Mouse (Mus musculus): Measurements from ENCODE around the gene Akna. TPM values are rescaled to one million over a fixed set of nuclear protein-coding genes. Genes with fewer than 3 reads are reported as not detected.

The Akna gene
- polyA plus RNA-seq, 1 experiment = 1.9 TPM

GRCm38 (mm10) chr4:63356981-63357570, 46.1 kb downstream of the Akna start:
- Histone ChIP-seq H3K4me1 (ENCODE audit: control insufficient read depth, insufficient read depth, low read length) (no peaks in the 10 kb centered on the region), H3K4me3 (replicated peaks; ENCODE audit: insufficient read depth, low read depth, low read length) (no peak overlapping the region), H3K27me3 (ENCODE audit: control insufficient read depth, insufficient read depth, low read length) (no peaks in the 10 kb centered on the region), H3K27ac (ENCODE audit: insufficient read depth, low read length) (no peak overlapping the region)
- TF ChIP-seq POLR2A (IDR thresholded peaks at IDR 0.05; ENCODE audit: borderline replicate concordance, insufficient read depth, low read length) (no peak), CTCF (IDR thresholded peaks at IDR 0.05; ENCODE audit: borderline replicate concordance, insufficient read depth, low read depth, low read length) (no peak)
- WGBS = 93% methylated on average over 2 of the region's 2 CpGs
- DNase-seq = no peak

GRCm38 (mm10) chr4:63355877-63356665, 47.1 kb downstream of the Akna start, which contains the start of gene Orm3:
Gene Orm3, plus strand, starts transcription at chr4:63356162.
- 50% methylated on average over 4 of the region's 4 CpGs for WGBS
- Histone ChIP-seq H3K27me3 (ENCODE audit: control insufficient read depth, insufficient read depth, low read length) (no peaks in the 10 kb centered on the region), H3K4me1 (ENCODE audit: control insufficient read depth, insufficient read depth, low read length) (no peaks in the 10 kb centered on the region), H3K4me3 (replicated peaks; ENCODE audit: insufficient read depth, low read depth, low read length) (no peak within 1 kb of the TSS), H3K27ac (ENCODE audit: insufficient read depth, low read length) (no peak within 1 kb of the TSS)
- no peak for DNase-seq
- TF ChIP-seq CTCF (IDR thresholded peaks at IDR 0.05; ENCODE audit: borderline replicate concordance, insufficient read depth, low read depth, low read length) = no peak
- TF ChIP-seq POLR2A (IDR thresholded peaks at IDR 0.05; ENCODE audit: borderline replicate concordance, insufficient read depth, low read length) = no peak

DNA sequence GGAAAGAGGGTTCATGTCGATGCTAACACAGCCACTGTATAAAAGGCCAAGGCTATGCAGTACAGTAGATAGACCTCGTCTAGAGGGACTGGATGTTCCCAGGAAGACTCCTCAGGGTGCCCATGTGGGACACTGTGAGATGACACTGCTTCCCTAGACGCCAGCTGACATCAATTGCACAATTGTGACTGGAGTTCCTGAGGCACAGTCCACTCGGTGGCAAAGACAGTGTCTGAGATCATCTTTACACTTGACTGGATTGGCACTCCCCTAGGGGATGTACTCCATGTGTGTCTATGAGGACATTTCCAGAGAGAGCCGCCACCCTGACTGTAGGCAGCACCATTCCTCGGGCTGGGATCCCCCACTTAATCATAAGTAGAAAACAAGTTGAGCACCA, 54.6 kb downstream of the Akna start:
- H3K4me3 ChIP-seq (replicated peaks; ENCODE audit: insufficient read depth, low read depth, low read length) = no peak overlapping the region
- no peaks in the 10 kb centered on the region for H3K4me1 ChIP-seq (ENCODE audit: control insufficient read depth, insufficient read depth, low read length)
- no peaks in the 10 kb centered on the region for H3K27me3 ChIP-seq (ENCODE audit: control insufficient read depth, insufficient read depth, low read length)
- no peak overlapping the region for H3K27ac ChIP-seq (ENCODE audit: insufficient read depth, low read length)
- WGBS = 47% methylated on average over 6 of the region's 6 CpGs
- no peak for DNase-seq
- TF ChIP-seq POLR2A (IDR thresholded peaks at IDR 0.05; ENCODE audit: borderline replicate concordance, insufficient read depth, low read length) (no peak), CTCF (IDR thresholded peaks at IDR 0.05; ENCODE audit: borderline replicate concordance, insufficient read depth, low read depth, low read length) (no peak)

DNA sequence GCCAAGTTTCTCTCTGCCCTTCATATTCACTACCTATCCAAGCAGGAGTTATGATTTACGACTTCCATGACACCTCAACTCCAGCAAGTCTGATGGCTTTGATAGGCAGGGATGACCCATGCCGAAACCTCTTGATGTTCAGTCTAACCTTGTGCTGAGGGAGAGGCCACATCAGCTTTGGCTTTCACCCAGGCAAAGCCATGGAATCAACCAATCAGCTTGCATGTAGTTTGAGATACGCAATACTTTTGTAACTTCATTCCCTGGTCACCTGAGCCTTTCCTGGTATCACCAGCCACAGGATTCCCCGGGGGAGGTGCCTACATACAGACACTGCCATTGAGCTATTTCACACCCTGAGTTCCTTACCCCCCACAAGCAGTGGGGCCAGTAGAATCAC, 56.5 kb downstream of the Akna start:
- Histone ChIP-seq H3K4me1 (ENCODE audit: control insufficient read depth, insufficient read depth, low read length) (no peaks in the 10 kb centered on the region), H3K27ac (ENCODE audit: insufficient read depth, low read length) (no peak overlapping the region), H3K4me3 (replicated peaks; ENCODE audit: insufficient read depth, low read depth, low read length) (no peak overlapping the region), H3K27me3 (ENCODE audit: control insufficient read depth, insufficient read depth, low read length) (no peaks in the 10 kb centered on the region)
- TF ChIP-seq CTCF (IDR thresholded peaks at IDR 0.05; ENCODE audit: borderline replicate concordance, insufficient read depth, low read depth, low read length) (no peak), POLR2A (IDR thresholded peaks at IDR 0.05; ENCODE audit: borderline replicate concordance, insufficient read depth, low read length) (no peak)
- DNase-seq = no peak
- 91% methylated on average over 4 of the region's 4 CpGs for WGBS

DNA sequence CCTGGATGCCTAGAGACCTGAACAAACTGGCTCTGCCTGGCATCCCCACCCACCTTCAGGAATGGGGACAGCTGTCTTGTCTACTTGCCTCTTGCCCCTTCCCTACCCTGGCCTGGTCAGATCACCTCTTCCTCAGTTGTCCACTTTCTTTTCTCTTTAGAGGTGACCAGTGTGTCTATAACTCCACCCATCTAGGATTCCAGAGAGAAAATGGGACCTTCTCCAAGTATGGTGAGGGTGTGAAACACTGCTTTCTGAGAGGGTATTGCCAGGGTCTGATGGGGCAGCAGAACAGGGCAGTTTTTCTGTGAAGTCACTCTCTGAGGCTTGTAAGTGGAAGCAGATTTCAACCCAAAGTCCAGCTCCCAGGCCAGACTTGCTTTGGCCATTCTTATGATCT, 57.9 kb downstream of the Akna start:
- no peak overlapping the region for H3K4me3 ChIP-seq (replicated peaks; ENCODE audit: insufficient read depth, low read depth, low read length)
- H3K27me3 ChIP-seq (ENCODE audit: control insufficient read depth, insufficient read depth, low read length) = no peaks in the 10 kb centered on the region
- no peaks in the 10 kb centered on the region for H3K4me1 ChIP-seq (ENCODE audit: control insufficient read depth, insufficient read depth, low read length)
- TF ChIP-seq CTCF (IDR thresholded peaks at IDR 0.05; ENCODE audit: borderline replicate concordance, insufficient read depth, low read depth, low read length) (no peak), POLR2A (IDR thresholded peaks at IDR 0.05; ENCODE audit: borderline replicate concordance, insufficient read depth, low read length) (no peak)
- no peak overlapping the region for H3K27ac ChIP-seq (ENCODE audit: insufficient read depth, low read length)
- DNase-seq = no peak

GRCm38 (mm10) chr4:63344295-63344694, 58.9 kb downstream of the Akna start, which contains the start of gene Orm1:
Gene Orm1, plus strand, starts transcription at chr4:63344560.
- Histone ChIP-seq H3K4me1 (ENCODE audit: control insufficient read depth, insufficient read depth, low read length) (no peaks in the 10 kb centered on the region), H3K27me3 (ENCODE audit: control insufficient read depth, insufficient read depth, low read length) (no peaks in the 10 kb centered on the region), H3K4me3 (replicated peaks; ENCODE audit: insufficient read depth, low read depth, low read length) (no peak within 1 kb of the TSS), H3K27ac (ENCODE audit: insufficient read depth, low read length) (no peak within 1 kb of the TSS)
- 56% methylated on average over 8 of the region's 8 CpGs for WGBS
- no peak for DNase-seq
- TF ChIP-seq CTCF (IDR thresholded peaks at IDR 0.05; ENCODE audit: borderline replicate concordance, insufficient read depth, low read depth, low read length) = no peak
- TF ChIP-seq POLR2A (IDR thresholded peaks at IDR 0.05; ENCODE audit: borderline replicate concordance, insufficient read depth, low read length) = no peak

DNA sequence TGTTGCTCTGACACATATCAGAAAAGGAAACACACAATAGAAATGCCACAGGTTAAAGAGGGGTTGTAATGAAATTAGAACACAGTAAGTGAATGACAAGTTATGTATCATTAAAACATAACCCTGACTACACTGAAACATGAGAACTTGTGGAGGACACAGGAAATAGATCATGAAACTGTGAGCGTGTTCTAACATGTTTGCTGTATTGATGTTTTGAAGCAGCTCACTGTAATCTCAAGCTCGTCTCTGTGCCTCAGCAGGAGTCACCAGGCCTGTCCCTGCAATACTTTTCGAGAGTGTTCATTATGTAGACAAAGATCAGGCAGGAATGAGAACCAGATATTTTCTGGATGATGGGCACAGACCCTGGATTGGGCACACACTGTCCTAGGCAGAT, 59.5 kb downstream of the Akna start:
- Histone ChIP-seq H3K4me3 (replicated peaks; ENCODE audit: insufficient read depth, low read depth, low read length) (no peak overlapping the region), H3K4me1 (ENCODE audit: control insufficient read depth, insufficient read depth, low read length) (no peaks in the 10 kb centered on the region), H3K27ac (ENCODE audit: insufficient read depth, low read length) (no peak overlapping the region), H3K27me3 (ENCODE audit: control insufficient read depth, insufficient read depth, low read length) (no peaks in the 10 kb centered on the region)
- no peak for TF ChIP-seq CTCF (IDR thresholded peaks at IDR 0.05; ENCODE audit: borderline replicate concordance, insufficient read depth, low read depth, low read length)
- no peak for TF ChIP-seq POLR2A (IDR thresholded peaks at IDR 0.05; ENCODE audit: borderline replicate concordance, insufficient read depth, low read length)
- WGBS = 86% methylated on average over 3 of the region's 3 CpGs
- no peak for DNase-seq

- Histone ChIP-seq H3K27ac (ENCODE audit: insufficient read depth, low read length) (no peak overlapping the region), H3K4me3 (replicated peaks; ENCODE audit: insufficient read depth, low read depth, low read length) (no peak overlapping the region), H3K4me1 (ENCODE audit: control insufficient read depth, insufficient read depth, low read length) (no peaks in the 10 kb centered on the region), H3K27me3 (ENCODE audit: control insufficient read depth, insufficient read depth, low read length) (no peaks in the 10 kb centered on the region)
- no peak for DNase-seq
- 81% methylated on average over 4 of the region's 4 CpGs for WGBS
- no peak for TF ChIP-seq CTCF (IDR thresholded peaks at IDR 0.05; ENCODE audit: borderline replicate concordance, insufficient read depth, low read depth, low read length)
- TF ChIP-seq POLR2A (IDR thresholded peaks at IDR 0.05; ENCODE audit: borderline replicate concordance, insufficient read depth, low read length) = no peak
These were observed 60.7 kb downstream of the Akna start for GRCm38 (mm10) chr4:63342491-63342890.
